Mouse (Mus musculus): ENCODE measurements around the gene Plekhh2. TPM values are rescaled to one million over a fixed set of nuclear protein-coding genes. Genes with fewer than 3 reads are reported as not detected.

Plekhh2 gene
- polyA plus RNA-seq, 2 experiments = 0.22 to 0.37 TPM

- no peak for TF ChIP-seq CTCF (IDR thresholded peaks at IDR 0.05; ENCODE audit: low read depth)
- TF ChIP-seq EP300 (IDR thresholded peaks at IDR 0.05; ENCODE audit: low read depth) = no peak
- no peaks in the 10 kb centered on the region for H3K4me1 ChIP-seq (replicated peaks; ENCODE audit: control insufficient read depth in 2 of 2, insufficient read depth in 2 of 2, low read length in 1 of 2)
- no peak overlapping the region for H3K4me3 ChIP-seq (ENCODE audit: insufficient read depth in 1 of 2, low read depth in 2 of 2, low read length in 2 of 2)
- H3K9me3 ChIP-seq (ENCODE audit: control insufficient read depth, low read length) = no peaks in the 10 kb centered on the region
- H3K36me3 ChIP-seq (replicated peaks; ENCODE audit: control insufficient read depth, insufficient read depth, low read depth) = no peaks in the 10 kb centered on the region
- no peaks in the 10 kb centered on the region for H3K27me3 ChIP-seq (ENCODE audit: control insufficient read depth, insufficient read depth, low read length)
- H3K9ac ChIP-seq (replicated peaks) = no peak overlapping the region
- WGBS (ENCODE audit: insufficient replicate concordance) = 66% methylated on average over 9 of the region's 9 CpGs
- ATAC-seq (ENCODE audit: insufficient read depth) (no peak), DNase-seq (ENCODE audit: low read depth in 3 of 3, low spot score in 3 of 3) (no peak)
- no peak overlapping the region for H3K27ac ChIP-seq
- no peak overlapping the region for H3K4me2 ChIP-seq (ENCODE audit: low read depth)
Observed at GRCm38 (mm10) chr17:84584107-84584506, 72.4 kb downstream of the Plekhh2 start.

DNA sequence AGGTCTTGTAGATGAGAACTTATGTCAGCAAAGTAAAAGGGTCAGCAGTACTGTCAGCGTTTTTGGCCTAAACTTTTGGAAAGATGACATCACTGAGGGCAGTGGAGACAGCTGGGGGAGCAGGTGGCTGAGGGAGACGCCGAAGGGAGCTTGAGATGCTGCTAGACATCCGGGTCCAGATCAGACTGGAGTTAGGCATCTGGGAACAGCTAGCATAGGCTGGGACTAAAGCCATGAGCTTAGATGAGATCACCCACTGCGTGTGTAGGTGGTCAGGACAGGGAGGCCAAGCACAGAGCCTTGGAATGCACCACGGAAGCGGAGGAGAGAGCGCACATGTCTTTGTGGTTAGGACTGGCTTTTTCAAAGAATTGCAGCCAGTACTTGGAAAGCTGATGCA is 73.4 kb downstream of the Plekhh2 start:
- H3K36me3 ChIP-seq (replicated peaks; ENCODE audit: control insufficient read depth, insufficient read depth, low read depth) = no peaks in the 10 kb centered on the region
- H3K4me1 ChIP-seq (replicated peaks; ENCODE audit: control insufficient read depth in 2 of 2, insufficient read depth in 2 of 2, low read length in 1 of 2) = no peaks in the 10 kb centered on the region
- WGBS (ENCODE audit: insufficient replicate concordance) = 66% methylated on average over 8 of the region's 8 CpGs
- DNase-seq (ENCODE audit: low read depth in 3 of 3, low spot score in 3 of 3) = no peak
- ATAC-seq (ENCODE audit: insufficient read depth) = no peak
- no peaks in the 10 kb centered on the region for H3K9me3 ChIP-seq (ENCODE audit: control insufficient read depth, low read length)
- H3K4me2 ChIP-seq (ENCODE audit: low read depth) = no peak overlapping the region
- TF ChIP-seq EP300 (IDR thresholded peaks at IDR 0.05; ENCODE audit: low read depth) (no peak), CTCF (IDR thresholded peaks at IDR 0.05; ENCODE audit: low read depth) (no peak)
- H3K27me3 ChIP-seq (ENCODE audit: control insufficient read depth, insufficient read depth, low read length) = no peaks in the 10 kb centered on the region
- H3K9ac ChIP-seq (replicated peaks) = no peak overlapping the region
- H3K27ac ChIP-seq = no peak overlapping the region
- no peak overlapping the region for H3K4me3 ChIP-seq (ENCODE audit: insufficient read depth in 1 of 2, low read depth in 2 of 2, low read length in 2 of 2)

GRCm38 (mm10) chr17:84590065-84590464 is 78.4 kb downstream of the Plekhh2 start:
- Histone ChIP-seq H3K9ac (replicated peaks) (no peak overlapping the region), H3K27ac (no peak overlapping the region), H3K4me3 (ENCODE audit: insufficient read depth in 1 of 2, low read depth in 2 of 2, low read length in 2 of 2) (no peak overlapping the region), H3K4me2 (ENCODE audit: low read depth) (no peak overlapping the region), H3K36me3 (replicated peaks; ENCODE audit: control insufficient read depth, insufficient read depth, low read depth) (no peaks in the 10 kb centered on the region), H3K4me1 (replicated peaks; ENCODE audit: control insufficient read depth in 2 of 2, insufficient read depth in 2 of 2, low read length in 1 of 2) (no peaks in the 10 kb centered on the region), H3K27me3 (ENCODE audit: control insufficient read depth, insufficient read depth, low read length) (no peaks in the 10 kb centered on the region), H3K9me3 (ENCODE audit: control insufficient read depth, low read length) (no peaks in the 10 kb centered on the region)
- ATAC-seq (ENCODE audit: insufficient read depth) (no peak), DNase-seq (ENCODE audit: low read depth in 3 of 3, low spot score in 3 of 3) (no peak)
- TF ChIP-seq EP300 (IDR thresholded peaks at IDR 0.05; ENCODE audit: low read depth) (no peak), CTCF (IDR thresholded peaks at IDR 0.05; ENCODE audit: low read depth) (no peak)
- WGBS (ENCODE audit: insufficient replicate concordance) = 70% methylated on average over 7 of the region's 7 CpGs

DNA sequence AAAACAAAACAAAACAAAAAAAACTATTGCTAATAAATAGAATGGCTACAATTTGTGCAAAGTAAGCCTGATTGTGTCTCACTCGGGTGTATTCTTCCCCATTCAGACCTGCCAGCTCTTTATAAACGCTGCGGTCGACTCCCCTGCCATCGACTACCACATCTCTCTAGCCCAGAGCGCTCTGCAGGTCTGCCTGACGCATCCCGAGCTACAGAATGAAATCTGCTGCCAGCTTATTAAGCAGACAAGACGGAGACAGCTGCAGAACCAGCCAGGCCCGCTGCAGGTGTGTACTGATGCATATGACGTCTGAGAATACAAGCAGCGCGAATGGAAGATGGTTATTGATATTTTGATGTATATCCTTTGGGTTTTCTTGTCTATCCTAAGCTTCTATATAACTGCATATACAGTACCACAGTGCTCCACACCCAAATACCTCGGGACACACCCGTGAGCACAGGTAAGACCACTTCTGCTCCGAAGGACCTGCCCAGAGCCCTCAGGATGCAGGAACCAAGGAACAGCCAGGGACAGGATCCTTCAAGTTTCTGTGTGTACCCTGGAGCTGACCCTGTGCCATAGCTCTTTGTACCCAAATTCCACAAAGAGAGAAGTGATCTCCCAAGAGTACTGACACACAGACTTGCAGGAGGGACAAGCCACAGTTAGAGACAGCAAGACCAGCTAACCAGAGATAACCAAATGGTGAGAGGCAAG is 79.9 kb downstream of the Plekhh2 start:
- no peak overlapping the region for H3K4me3 ChIP-seq (ENCODE audit: insufficient read depth in 1 of 2, low read depth in 2 of 2, low read length in 2 of 2)
- no peak for DNase-seq (ENCODE audit: low read depth in 3 of 3, low spot score in 3 of 3)
- no peaks in the 10 kb centered on the region for H3K27me3 ChIP-seq (ENCODE audit: control insufficient read depth, insufficient read depth, low read length)
- no peak overlapping the region for H3K27ac ChIP-seq
- H3K36me3 ChIP-seq (replicated peaks; ENCODE audit: control insufficient read depth, insufficient read depth, low read depth) = no peaks in the 10 kb centered on the region
- WGBS (ENCODE audit: insufficient replicate concordance) = 65% methylated on average over 16 of the region's 16 CpGs
- no peaks in the 10 kb centered on the region for H3K9me3 ChIP-seq (ENCODE audit: control insufficient read depth, low read length)
- no peak overlapping the region for H3K9ac ChIP-seq (replicated peaks)
- TF ChIP-seq CTCF (IDR thresholded peaks at IDR 0.05; ENCODE audit: low read depth) (no peak), EP300 (IDR thresholded peaks at IDR 0.05; ENCODE audit: low read depth) (no peak)
- H3K4me1 ChIP-seq (replicated peaks; ENCODE audit: control insufficient read depth in 2 of 2, insufficient read depth in 2 of 2, low read length in 1 of 2) = no peaks in the 10 kb centered on the region
- ATAC-seq (ENCODE audit: insufficient read depth) = no peak
- H3K4me2 ChIP-seq (ENCODE audit: low read depth) = no peak overlapping the region

DNA sequence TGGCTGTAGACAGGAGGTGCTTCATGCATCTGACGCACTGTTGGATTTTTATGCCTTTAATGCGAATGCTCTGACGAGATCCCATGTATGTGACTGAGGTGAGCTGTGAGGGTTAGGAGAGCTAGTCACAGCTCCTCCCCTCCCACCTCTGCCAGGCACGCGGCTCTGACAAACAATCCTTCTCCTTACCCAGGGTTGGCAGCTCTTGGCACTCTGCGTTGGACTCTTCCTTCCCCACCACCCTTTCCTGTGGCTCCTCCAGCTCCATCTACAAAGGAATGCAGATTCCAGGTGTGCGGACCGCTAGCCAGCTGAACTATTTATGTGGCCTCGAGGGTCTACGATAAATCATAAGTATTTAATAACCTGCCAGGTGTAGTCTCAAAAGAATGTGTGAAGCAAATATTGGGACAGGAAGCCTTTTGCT is 84.3 kb downstream of the Plekhh2 start:
- Histone ChIP-seq H3K36me3 (replicated peaks; ENCODE audit: control insufficient read depth, insufficient read depth, low read depth) (no peaks in the 10 kb centered on the region), H3K4me1 (replicated peaks; ENCODE audit: control insufficient read depth in 2 of 2, insufficient read depth in 2 of 2, low read length in 1 of 2) (no peaks in the 10 kb centered on the region), H3K9me3 (ENCODE audit: control insufficient read depth, low read length) (no peaks in the 10 kb centered on the region), H3K27ac (no peak overlapping the region), H3K4me2 (ENCODE audit: low read depth) (no peak overlapping the region), H3K27me3 (ENCODE audit: control insufficient read depth, insufficient read depth, low read length) (no peaks in the 10 kb centered on the region), H3K4me3 (ENCODE audit: insufficient read depth in 1 of 2, low read depth in 2 of 2, low read length in 2 of 2) (no peak overlapping the region), H3K9ac (replicated peaks) (no peak overlapping the region)
- no peak for ATAC-seq (ENCODE audit: insufficient read depth)
- no peak for DNase-seq (ENCODE audit: low read depth in 3 of 3, low spot score in 3 of 3)
- 50% methylated on average over 10 of the region's 10 CpGs for WGBS (ENCODE audit: insufficient replicate concordance)
- TF ChIP-seq EP300 (IDR thresholded peaks at IDR 0.05; ENCODE audit: low read depth) = no peak
- no peak for TF ChIP-seq CTCF (IDR thresholded peaks at IDR 0.05; ENCODE audit: low read depth)

Data from liver, embryonic 14.5 days (tissue).